Mouse (Mus musculus) effector memory CD4-positive, alpha-beta T cell, adult 7 months (primary cell): ENCODE results near the gene Lrrc39. TPM values are rescaled to one million over a fixed set of nuclear protein-coding genes. Genes with fewer than 3 reads are reported as not detected.

ENCODE experiments used
- polyA plus RNA-seq: library from polyadenylated mRNA; unstranded; fragments of 100-300 nt; shearing (Covaris generic); gene quantifications from one replicate; pipeline ENCODE4 v1.2.1, GENCODE M21; 2017

Gene Lrrc39
- polyA plus RNA-seq: 0.74 TPM

GRCm38 (mm10) chr3:116562408-116563094 is at the start of gene Lrrc39:
TSS of gene Lrrc39 (plus strand) at chr3:116562973.

GRCm38 (mm10) chr3:116594728-116595602 is 32.2 kb downstream of the Lrrc39 start, which contains the start of gene Sass6:
TSS of gene Sass6 (plus strand) at chr3:116594982.

DNA sequence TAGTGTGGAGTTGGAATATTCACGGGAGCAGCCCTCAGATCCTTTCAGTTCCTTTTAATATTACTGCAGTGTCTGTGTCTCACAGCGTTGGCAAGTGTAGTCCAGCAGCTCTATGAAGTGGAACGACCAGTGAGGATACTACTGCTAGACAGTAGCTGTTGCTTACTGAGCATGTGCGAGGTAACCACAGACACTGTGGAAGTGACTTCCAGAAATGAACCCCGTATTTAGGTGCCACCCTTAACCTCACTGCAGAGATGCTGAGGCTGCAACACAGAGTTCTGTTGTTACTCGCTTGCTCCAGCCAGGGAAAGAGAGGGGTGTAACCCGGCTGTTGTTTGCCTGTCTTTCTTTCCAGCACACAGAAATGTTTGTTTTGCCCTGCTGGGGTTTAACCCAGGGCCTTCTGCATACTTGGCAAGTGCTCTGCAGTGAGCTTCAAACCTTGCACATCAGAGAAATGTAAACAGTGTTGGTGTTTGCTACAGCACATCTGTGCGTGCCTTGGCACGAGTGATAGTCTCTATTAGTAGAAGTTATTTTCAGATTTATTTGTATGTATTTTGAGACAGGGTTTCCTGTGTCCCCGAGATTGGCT is 51.6 kb downstream of the Lrrc39 start, which contains the start of gene Trmt13:
Gene Trmt13 (minus strand): TSS at position 293 of the 598 bp plus-strand sequence.

Other genes with a start within 250 kb of the Lrrc39 start
- gene Cdc14a, start 138.9 kb upstream of the Lrrc39 start, polyA plus RNA-seq: 12.9 TPM
- 21.5 TPM for gene Rtca, start 54.8 kb upstream of the Lrrc39 start, polyA plus RNA-seq
- gene Dbt, start 49.9 kb upstream of the Lrrc39 start, polyA plus RNA-seq: 15.3 TPM
- 3.7 TPM for gene Sass6, start 32.0 kb downstream of the Lrrc39 start, polyA plus RNA-seq
- 25.5 TPM for gene Trmt13, start 51.6 kb downstream of the Lrrc39 start, polyA plus RNA-seq
- gene Mfsd14a, start 99.7 kb downstream of the Lrrc39 start, polyA plus RNA-seq: 135 TPM
- gene Gm43191, start 118.3 kb downstream of the Lrrc39 start, polyA plus RNA-seq: not detected
- 26.5 TPM for gene Slc35a3, start 149.9 kb downstream of the Lrrc39 start, polyA plus RNA-seq
- gene Agl, start 245.2 kb downstream of the Lrrc39 start, polyA plus RNA-seq: 5.3 TPM